Mouse (Mus musculus): ENCODE measurements around the gene Milr1.
"Not testable (repeated sequence)": the region's sequence is repeated elsewhere in the genome, so short reads cannot be mapped to it uniquely, and the experiment has no call there.

The Milr1 gene

GRCm38 (mm10) chr11:106751039-106752018, at the start of gene Milr1:
Milr1 (plus strand) TSS chr11:106751226.
- in situ Hi-C loops (cut with MboI, MseI), result no loop called here

DNA sequence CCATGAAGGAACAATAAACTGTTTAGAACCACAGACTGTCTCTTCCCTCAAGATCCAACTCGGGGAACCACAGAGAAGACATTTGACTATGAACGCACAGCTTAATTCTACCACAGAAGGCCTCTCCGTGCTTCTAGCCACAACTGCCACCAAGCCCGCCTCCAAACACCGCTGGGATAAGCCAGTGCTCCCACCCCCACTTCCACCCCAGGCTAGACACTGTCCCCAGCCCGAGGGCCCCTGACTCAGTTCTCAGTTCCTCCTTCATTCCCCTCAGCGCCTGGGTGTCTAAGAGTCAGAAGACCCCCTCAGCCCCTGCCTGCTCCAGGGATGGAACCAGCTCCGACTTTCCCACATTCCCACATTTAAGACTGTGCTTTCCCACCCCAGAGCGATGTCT, 49.4 kb upstream of the Milr1 start:
- in situ Hi-C loops (cut with MboI, MseI), result no loop called here

- in situ Hi-C loops (cut with MboI, MseI), result no loop called here
Measured at GRCm38 (mm10) chr11:106702584-106702983, 48.4 kb upstream of the Milr1 start.

DNA sequence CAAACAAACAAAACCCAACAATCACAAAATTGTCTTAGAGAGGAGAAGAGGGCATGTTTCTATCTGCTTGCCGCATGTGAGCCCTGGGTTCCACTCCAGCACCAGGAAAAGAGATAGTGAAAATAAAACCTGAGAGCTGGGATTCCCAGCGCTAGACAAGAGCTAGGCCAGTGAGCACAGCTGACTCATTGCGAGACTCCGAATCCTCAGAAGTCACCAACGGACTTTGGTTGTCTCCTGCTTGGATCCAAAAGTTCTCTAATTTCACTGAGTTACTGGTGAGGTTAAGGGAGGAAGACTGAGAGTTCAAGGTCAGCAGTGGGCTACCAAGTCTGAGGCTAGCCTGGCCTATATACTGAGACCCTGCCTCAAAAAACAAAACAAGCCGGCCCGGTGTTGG, 47.1 kb upstream of the Milr1 start:
- in situ Hi-C loops (cut with MboI, MseI), result no loop called here

DNA sequence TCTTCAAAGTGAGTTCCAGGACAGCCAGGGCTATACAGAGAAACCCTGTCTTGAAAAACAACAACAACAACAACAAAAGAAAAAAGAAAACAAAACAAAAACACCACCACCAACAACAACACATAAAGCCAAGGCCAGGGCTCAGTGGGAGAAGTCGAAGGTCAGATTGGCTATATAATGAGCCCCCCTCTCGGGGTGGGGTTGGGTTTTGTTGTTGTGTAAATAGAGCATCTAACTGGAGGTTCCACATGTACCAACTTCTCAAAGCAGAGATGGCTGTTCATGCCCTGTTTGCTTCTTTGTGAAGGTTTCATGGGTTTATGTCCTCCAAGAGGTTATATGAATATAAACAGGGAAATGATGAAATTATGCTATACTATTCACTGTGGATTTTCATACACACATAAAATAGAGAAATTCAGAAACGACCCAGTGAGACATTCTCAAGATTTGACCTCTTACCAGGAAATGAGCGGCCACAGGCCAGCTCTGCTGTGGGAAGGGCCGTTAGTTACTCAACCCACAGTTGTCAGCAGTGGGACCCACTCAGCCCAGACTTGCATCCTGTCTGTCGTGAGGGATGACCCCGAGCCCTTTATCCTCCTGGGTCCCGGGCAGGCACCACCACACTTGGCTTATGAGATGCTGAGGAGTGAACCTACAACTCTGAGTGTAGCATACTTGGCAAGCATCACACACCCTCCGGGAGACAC, 46.5 kb upstream of the Milr1 start:
- in situ Hi-C loops (cut with MboI, MseI), result no loop called here

DNA sequence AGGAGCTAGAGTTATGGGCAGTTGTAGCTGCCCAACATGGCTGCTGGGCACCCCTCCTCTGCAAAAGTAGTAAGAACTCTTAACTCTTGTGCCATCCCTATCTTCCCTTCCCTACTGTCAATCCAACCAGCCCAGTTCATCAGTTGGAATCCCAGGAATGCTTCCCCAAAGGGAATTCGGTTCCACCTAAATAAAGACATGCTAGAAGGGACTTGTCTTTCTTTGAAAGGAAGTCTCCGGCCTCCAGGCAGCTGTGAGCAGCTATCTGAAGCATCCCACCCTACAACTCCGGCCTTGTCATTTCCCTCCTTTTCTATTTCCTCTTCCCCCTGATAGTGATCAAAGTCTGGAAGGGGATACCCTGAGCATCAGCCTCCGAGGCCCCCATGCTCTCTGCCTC, 44.8 kb upstream of the Milr1 start:
- in situ Hi-C loops (cut with MboI, MseI), result no loop called here

GRCm38 (mm10) chr11:106707085-106707484, 43.9 kb upstream of the Milr1 start:
- in situ Hi-C loops (cut with MboI, MseI), result no loop called here

- in situ Hi-C loops (cut with MboI, MseI), result no loop called here
Measured at GRCm38 (mm10) chr11:106707866-106708265, 43.2 kb upstream of the Milr1 start.

GRCm38 (mm10) chr11:106709227-106709985, 41.6 kb upstream of the Milr1 start:
- in situ Hi-C loops (cut with MboI, MseI), result no loop called here

DNA sequence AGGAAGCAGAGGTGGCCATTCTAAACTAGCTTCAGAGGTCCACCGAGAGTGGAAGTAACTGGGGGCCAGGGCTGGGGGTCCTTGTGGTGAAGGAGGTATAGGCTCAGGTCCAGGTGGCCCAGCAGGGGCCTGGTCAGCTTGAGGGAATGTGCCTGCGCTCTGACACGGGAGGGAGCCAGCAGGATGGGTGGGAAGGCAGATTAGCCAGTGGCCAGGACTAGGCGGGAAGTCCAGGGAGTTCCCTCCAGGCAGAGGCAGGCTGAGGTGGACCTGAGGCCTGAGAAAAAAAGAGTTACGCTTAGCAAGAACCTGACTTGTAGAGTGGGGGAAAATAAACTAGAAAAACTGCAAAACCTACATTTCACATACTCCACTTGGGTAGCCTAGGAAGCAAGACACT, 40.2 kb upstream of the Milr1 start:
- in situ Hi-C loops (cut with MboI, MseI), result no loop called here

DNA sequence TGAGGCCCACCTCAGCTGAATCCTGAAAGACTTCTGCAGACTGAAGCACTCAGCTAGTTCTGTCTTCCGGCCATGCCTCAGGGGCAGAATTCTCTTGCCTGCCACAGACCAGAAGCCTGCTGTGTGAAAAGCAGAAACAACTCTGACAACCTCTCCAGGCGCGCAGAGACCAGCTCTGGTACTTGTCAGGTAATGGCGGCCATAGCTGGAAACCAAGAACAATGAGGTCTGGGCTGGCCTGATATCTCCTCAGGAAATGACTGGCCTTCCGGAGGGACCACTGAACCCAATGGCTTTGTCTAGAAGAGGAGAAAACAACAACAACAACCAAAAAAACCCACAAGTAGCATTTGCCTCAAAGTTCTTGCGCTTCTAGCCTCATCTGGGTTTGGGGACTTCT, 36.0 kb upstream of the Milr1 start:
- in situ Hi-C loops (cut with MboI, MseI), result no loop called here

DNA sequence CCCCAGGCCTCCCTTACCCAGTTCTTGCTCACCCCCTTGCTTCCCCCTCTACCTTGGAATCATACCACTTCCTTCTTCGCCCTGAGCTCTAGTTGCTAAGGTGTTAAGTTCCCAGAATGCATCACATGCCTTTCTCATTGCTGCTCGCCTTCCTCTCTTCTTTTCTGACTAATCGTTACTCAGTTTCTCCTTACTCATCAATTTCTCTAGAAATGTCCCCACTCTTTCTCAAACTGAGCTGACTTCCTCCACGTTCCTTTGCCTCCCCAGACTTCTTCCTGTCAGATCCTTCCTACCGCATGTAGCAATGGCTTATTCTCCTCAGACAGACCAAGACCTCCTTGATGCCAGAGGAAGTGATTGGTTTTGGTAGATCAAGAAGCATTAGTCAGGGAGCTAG, 34.5 kb upstream of the Milr1 start:
- in situ Hi-C loops (cut with MboI, MseI), result no loop called here

GRCm38 (mm10) chr11:106720379-106720778, 30.6 kb upstream of the Milr1 start:
- in situ Hi-C loops (cut with MboI, MseI), result no loop called here

GRCm38 (mm10) chr11:106722831-106723361, 28.1 kb upstream of the Milr1 start:
- in situ Hi-C loops (cut with MboI, MseI), result no loop called here

- in situ Hi-C loops (cut with MboI, MseI), result no loop called here
Measured at GRCm38 (mm10) chr11:106723611-106724125, 27.4 kb upstream of the Milr1 start.

- in situ Hi-C loops (cut with MboI, MseI), result no loop called here
Measured at GRCm38 (mm10) chr11:106724176-106724915, 26.7 kb upstream of the Milr1 start.

- in situ Hi-C loops (cut with MboI, MseI), result not testable (repeated sequence)
Measured at GRCm38 (mm10) chr11:106724916-106725235, 26.1 kb upstream of the Milr1 start.

DNA sequence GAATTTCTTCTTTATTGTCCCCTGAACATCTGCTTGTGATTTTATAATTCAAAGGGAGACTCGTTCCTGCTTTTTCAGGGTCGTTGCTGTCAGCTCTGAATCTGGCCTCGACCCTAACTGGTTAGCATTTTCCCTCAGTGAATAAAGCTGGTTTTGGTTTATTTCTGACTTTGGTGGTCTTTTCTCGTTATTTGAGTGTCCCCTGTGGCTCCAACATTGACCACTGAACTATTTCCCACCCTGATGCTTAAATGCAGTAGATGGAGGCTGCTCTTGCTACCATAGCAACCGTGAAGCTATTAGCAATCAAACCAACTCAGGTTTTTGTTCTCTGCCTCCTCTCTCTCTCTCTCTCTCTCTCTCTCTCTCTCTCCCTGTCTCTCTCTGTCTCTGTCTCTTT, 23.1 kb upstream of the Milr1 start:
- in situ Hi-C loops (cut with MboI, MseI), result no loop called here

- in situ Hi-C loops (cut with MboI, MseI), result no loop called here
Measured at GRCm38 (mm10) chr11:106728402-106729366, 22.3 kb upstream of the Milr1 start.

DNA sequence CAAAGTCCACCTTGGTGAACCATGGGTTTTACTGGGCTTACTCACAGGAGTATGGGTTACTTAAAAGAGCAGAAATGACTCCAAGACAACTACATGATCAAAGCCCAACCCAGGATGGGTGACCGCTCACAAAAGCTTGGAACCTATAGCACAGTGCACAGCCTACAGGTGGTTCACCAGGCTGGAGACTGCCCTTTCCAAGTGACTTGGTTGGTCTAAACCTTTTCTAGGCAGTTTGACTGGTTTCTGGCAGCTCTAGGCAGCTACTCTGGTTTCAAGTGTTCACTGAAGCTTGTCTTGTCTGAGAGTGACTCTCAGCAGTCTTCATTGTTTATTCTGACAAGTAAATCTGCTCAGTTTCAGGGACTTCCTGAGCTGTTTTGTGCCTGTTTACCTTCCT, 21.4 kb upstream of the Milr1 start:
- in situ Hi-C loops (cut with MboI, MseI), result no loop called here

Measured in T-helper 17 cell (primary cell).